Mouse (Mus musculus): Measurements from ENCODE around the gene Zfp955b. TPM values are rescaled to one million over a fixed set of nuclear protein-coding genes. Genes with fewer than 3 reads are reported as not detected.
"Not testable (repeated sequence)": the region's sequence is repeated elsewhere in the genome, so short reads cannot be mapped to it uniquely, and the experiment has no call there.

The Zfp955b gene
- polyA plus RNA-seq (2015; fragmentation: Nextera tagmentation; extraction: Ambion mirVana) = 10.9 and 11.5 TPM in 2 replicates

- H3K4me1 ChIP-seq; H3K27ac ChIP-seq; H3K27me3 ChIP-seq (replicated peaks); H3K9me3 ChIP-seq; H3K36me3 ChIP-seq; H3K9ac ChIP-seq; H3K4me2 ChIP-seq; H3K4me3 ChIP-seq (replicated peaks): not testable (repeated sequence)
- WGBS = no CpG with 5 or more reads among the region's 25 CpGs
- peak; percentile 96 for ATAC-seq (ENCODE audit: insufficient read depth, low FRiP score, low read depth)
Observed at GRCm38 (mm10) chr17:33289039-33289875, at the start of gene Zfp955b. Gene Zfp955b (plus strand): TSS chr17:33289544.

- ATAC-seq (ENCODE audit: insufficient read depth, low FRiP score, low read depth) = peak; percentile 95
- not testable (repeated sequence) for H3K9me3 ChIP-seq; H3K27ac ChIP-seq; H3K27me3 ChIP-seq (replicated peaks); H3K4me1 ChIP-seq; H3K4me3 ChIP-seq (replicated peaks); H3K9ac ChIP-seq; H3K36me3 ChIP-seq; H3K4me2 ChIP-seq
- 35% methylated on average over 1 of the region's 34 CpGs for WGBS
Observed at GRCm38 (mm10) chr17:33254530-33255318, 34.6 kb upstream of the Zfp955b start, which contains the start of gene Zfp955a. Gene Zfp955a (minus strand): TSS chr17:33255145.

- H3K4me3 ChIP-seq (replicated peaks); H3K36me3 ChIP-seq; H3K4me2 ChIP-seq; H3K9me3 ChIP-seq; H3K27ac ChIP-seq; H3K9ac ChIP-seq; H3K27me3 ChIP-seq (replicated peaks); H3K4me1 ChIP-seq: not testable (repeated sequence)
- 0 out of 2 replicates have a peak, but pooled peaks have one; percentile 5 for ATAC-seq (ENCODE audit: insufficient read depth, low FRiP score, low read depth)
- WGBS = no CpG with 5 or more reads among the region's 2 CpGs
Observed at GRCm38 (mm10) chr17:33255319-33255657, 34.1 kb upstream of the Zfp955b start.

DNA sequence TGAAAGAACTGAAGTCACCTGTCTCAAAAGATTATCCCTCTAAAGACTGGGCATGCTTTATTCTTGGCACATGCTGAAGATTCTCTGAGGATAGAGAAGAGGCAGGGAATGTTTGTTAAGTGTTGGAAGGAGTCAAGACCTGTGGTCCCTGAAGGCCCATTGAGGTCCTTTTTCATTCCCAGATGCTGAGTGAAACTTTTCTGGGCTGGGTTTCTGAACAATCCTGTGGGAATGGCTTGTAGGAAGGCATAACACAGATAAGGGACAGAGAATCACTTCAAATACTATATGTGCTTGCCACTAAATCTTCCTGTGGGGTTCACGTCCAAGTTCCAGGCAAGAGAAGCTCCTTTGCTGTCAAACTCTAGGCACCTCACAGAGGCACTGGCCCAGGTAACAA is 25.0 kb upstream of the Zfp955b start, which contains the start of gene Olfr63:
Gene Olfr63, plus strand, starts transcription at position 301 of the 400 bp plus-strand sequence.
- ATAC-seq (ENCODE audit: insufficient read depth, low FRiP score, low read depth) = no peak
- H3K27me3 ChIP-seq (replicated peaks) = no peaks in the 10 kb centered on the region
- 67% methylated on average over 1 of the region's 1 CpGs for WGBS
- no peaks in the 10 kb centered on the region for H3K9me3 ChIP-seq
- no peak within 1 kb of the TSS for H3K4me2 ChIP-seq
- no peaks in the 10 kb centered on the region for H3K36me3 ChIP-seq
- H3K4me1 ChIP-seq = no peaks in the 10 kb centered on the region
- no peak within 1 kb of the TSS for H3K4me3 ChIP-seq (replicated peaks)
- H3K27ac ChIP-seq = no peak within 1 kb of the TSS
- H3K9ac ChIP-seq = no peak within 1 kb of the TSS

- no peak overlapping the region for H3K4me3 ChIP-seq (replicated peaks)
- no peak overlapping the region for H3K27ac ChIP-seq
- no peaks in the 10 kb centered on the region for H3K4me1 ChIP-seq
- no peak overlapping the region for H3K4me2 ChIP-seq
- no peaks in the 10 kb centered on the region for H3K9me3 ChIP-seq
- H3K36me3 ChIP-seq = no peaks in the 10 kb centered on the region
- H3K9ac ChIP-seq = no peak overlapping the region
- no peak for ATAC-seq (ENCODE audit: insufficient read depth, low FRiP score, low read depth)
- 88% methylated on average over 9 of the region's 9 CpGs for WGBS
- H3K27me3 ChIP-seq (replicated peaks) = no peaks in the 10 kb centered on the region
Observed at GRCm38 (mm10) chr17:33268907-33269306, 20.4 kb upstream of the Zfp955b start.

DNA sequence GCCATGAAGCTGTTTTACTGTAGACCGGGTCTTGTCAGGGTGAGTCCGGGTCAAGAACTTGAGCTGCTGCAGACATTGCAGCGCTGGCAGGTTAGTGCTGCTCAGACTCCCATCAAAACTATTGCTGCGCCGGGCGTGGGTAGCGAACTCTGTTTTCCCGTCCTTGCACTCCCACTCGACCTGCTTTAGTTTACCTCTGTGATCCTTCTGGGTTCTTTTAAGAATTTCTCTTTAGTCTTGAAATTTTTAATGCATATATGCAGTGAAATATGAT is 469 bp downstream of the Zfp955b start:
- not testable (repeated sequence) for H3K4me1 ChIP-seq; H3K4me3 ChIP-seq (replicated peaks); H3K27me3 ChIP-seq (replicated peaks); H3K9me3 ChIP-seq; H3K9ac ChIP-seq; H3K4me2 ChIP-seq; H3K27ac ChIP-seq; H3K36me3 ChIP-seq
- peak; percentile 44; the same call in 1 of the 2 replicates for ATAC-seq (ENCODE audit: insufficient read depth, low FRiP score, low read depth)
- no CpG with 5 or more reads among the region's 9 CpGs for WGBS

- 94% methylated on average over 1 of the region's 1 CpGs for WGBS
- Histone ChIP-seq H3K36me3 (no peaks in the 10 kb centered on the region), H3K27me3 (replicated peaks) (no peaks in the 10 kb centered on the region), H3K9me3 (peaks cover 7% of the 10 kb centered on the region; the same call in 1 of the 2 replicates), H3K4me1 (no peaks in the 10 kb centered on the region), H3K4me2 (no peak overlapping the region), H3K27ac (no peak overlapping the region), H3K9ac (no peak overlapping the region), H3K4me3 (replicated peaks) (no peak overlapping the region)
- no peak for ATAC-seq (ENCODE audit: insufficient read depth, low FRiP score, low read depth)
Observed at GRCm38 (mm10) chr17:33352981-33353380, 63.6 kb downstream of the Zfp955b start.

Other genes with a start within 250 kb of the Zfp955b start
- gene 4921501E09Rik, start 221.5 kb upstream of the Zfp955b start, polyA plus RNA-seq (2015; fragmentation: Nextera tagmentation; extraction: Ambion mirVana) = not detected in 2 replicates
- gene Zfp563, start 200.2 kb upstream of the Zfp955b start, polyA plus RNA-seq (2015; fragmentation: Nextera tagmentation; extraction: Ambion mirVana) = 7.8 and 9.1 TPM in 2 replicates
- 0.04 TPM in 1 of 2 replicates, not detected in the other for gene Morc2b, start 149.9 kb upstream of the Zfp955b start, polyA plus RNA-seq (2015; fragmentation: Nextera tagmentation; extraction: Ambion mirVana)
- gene Olfr55, start 121.1 kb upstream of the Zfp955b start, polyA plus RNA-seq (2015; fragmentation: Nextera tagmentation; extraction: Ambion mirVana) = not detected in 2 replicates
- not detected in 2 replicates for gene Olfr239, start 98.2 kb upstream of the Zfp955b start, polyA plus RNA-seq (2015; fragmentation: Nextera tagmentation; extraction: Ambion mirVana)
- not detected in 2 replicates for gene Olfr1564, start 67.9 kb upstream of the Zfp955b start, polyA plus RNA-seq (2015; fragmentation: Nextera tagmentation; extraction: Ambion mirVana)
- gene Zfp955a, start 34.4 kb upstream of the Zfp955b start, polyA plus RNA-seq (2015; fragmentation: Nextera tagmentation; extraction: Ambion mirVana) = 13.8 and 15.0 TPM in 2 replicates
- gene Olfr63, start 24.9 kb upstream of the Zfp955b start, polyA plus RNA-seq (2015; fragmentation: Nextera tagmentation; extraction: Ambion mirVana) = 0.03 TPM in 2 replicates
- 7.6 and 8.5 TPM in 2 replicates for gene Zfp81, start 69.3 kb downstream of the Zfp955b start, polyA plus RNA-seq (2015; fragmentation: Nextera tagmentation; extraction: Ambion mirVana)
- 12.6 and 17.6 TPM in 2 replicates for gene Zfp101, start 105.1 kb downstream of the Zfp955b start, polyA plus RNA-seq (2015; fragmentation: Nextera tagmentation; extraction: Ambion mirVana)
- not detected in 2 replicates for gene Actl9, start 143.4 kb downstream of the Zfp955b start, polyA plus RNA-seq (2015; fragmentation: Nextera tagmentation; extraction: Ambion mirVana)
- 50.8 and 55.6 TPM in 2 replicates for gene Adamts10, start 234.7 kb downstream of the Zfp955b start, polyA plus RNA-seq (2015; fragmentation: Nextera tagmentation; extraction: Ambion mirVana)

All from stomach, embryonic 15.5 days (tissue).